Mouse (Mus musculus) left cerebral cortex, adult 18-20 months (tissue): ENCODE results near the gene Olfr1279. TPM values are rescaled to one million over a fixed set of nuclear protein-coding genes. Genes with fewer than 3 reads are reported as not detected.

Experiments used
- DNase-seq, 2 experiments: peaks; one replicate each; pipeline ENCODE4 v3.0.0; 2021 to 2022; ENCODE audit warnings: low spot score in 2 of 2, mixed read lengths in 1 of 2
- long read RNA-seq, 2 experiments: library from polyadenylated mRNA; stranded (forward); transcript quantifications; one replicate each; pipeline ENCODE4 v2.0.0; 2021
- total RNA-seq, 2 experiments: library from RNA; stranded (reverse); gene quantifications; 2 replicates each; pipeline ENCODE4 v1.2.3; 2021

Gene Olfr1279
- total RNA-seq = not detected
- long read RNA-seq, experiment 1 = 0 reads
- long read RNA-seq, experiment 2 = 0 reads

DNA sequence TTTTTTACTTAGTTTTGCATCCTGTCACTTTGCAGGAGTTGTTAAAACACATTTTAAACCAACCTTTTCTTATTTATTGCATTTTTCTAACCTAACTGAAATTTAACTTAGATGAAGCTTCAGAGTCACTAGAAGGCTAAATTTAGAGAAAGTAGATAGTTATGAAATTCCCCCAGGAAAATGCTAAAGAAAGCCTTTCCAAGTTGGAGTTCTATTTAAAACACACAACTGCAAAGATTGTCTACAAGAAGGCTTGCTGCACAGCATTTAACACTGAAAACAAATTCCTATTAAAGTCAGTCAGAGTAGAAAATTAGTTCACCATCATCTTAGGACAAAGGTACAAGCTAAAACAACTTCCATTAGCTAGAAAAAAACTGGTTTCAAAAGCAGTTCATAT is at the start of gene Olfr1279:
Olfr1279 (plus strand) TSS at position 262 of the 400 bp plus-strand sequence.
- no peak for DNase-seq

DNA sequence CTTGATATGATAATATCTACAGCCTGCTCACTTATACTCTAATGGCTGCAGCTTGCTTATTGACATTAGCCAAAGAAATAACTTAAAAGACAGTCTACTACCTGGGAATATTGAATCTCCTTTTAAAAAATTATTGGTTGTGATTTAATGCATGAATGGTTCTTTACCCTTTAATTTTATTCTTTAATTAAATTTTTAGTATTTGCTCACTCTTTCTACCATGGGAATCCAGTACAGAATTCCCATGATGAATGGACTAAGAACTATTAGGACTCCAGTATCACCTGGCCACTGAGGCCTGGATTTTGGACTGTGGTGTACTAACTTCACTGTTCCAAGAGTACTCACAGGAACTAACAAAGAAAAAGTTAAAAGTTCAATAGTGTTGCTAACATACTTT is 46.2 kb upstream of the Olfr1279 start, which contains the start of gene Olfr1276:
Olfr1276 (plus strand) TSS at position 301 of the 400 bp plus-strand sequence.
- no peak for DNase-seq

DNA sequence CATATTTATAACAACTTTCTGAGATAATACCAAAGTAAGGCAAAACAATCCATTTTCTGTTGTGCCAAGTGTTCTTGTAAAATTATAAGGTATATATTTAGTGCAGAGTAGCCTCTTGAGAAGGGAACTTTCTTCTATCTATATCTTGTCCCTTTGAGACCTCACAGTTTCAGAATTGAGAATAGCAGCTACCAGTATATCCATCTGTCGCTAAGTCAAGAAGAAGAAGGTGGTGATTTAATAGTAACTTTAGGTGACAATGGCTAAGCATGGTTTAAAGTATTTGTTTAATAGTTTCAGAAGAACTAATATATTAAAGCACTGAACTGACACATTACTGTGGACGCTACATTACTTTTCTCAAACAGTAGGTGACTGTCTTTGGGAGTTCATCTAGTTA is 26.4 kb upstream of the Olfr1279 start, which contains the start of gene Olfr1277:
Olfr1277 (minus strand) TSS at position 101 of the 400 bp plus-strand sequence.
- no peak for DNase-seq

DNA sequence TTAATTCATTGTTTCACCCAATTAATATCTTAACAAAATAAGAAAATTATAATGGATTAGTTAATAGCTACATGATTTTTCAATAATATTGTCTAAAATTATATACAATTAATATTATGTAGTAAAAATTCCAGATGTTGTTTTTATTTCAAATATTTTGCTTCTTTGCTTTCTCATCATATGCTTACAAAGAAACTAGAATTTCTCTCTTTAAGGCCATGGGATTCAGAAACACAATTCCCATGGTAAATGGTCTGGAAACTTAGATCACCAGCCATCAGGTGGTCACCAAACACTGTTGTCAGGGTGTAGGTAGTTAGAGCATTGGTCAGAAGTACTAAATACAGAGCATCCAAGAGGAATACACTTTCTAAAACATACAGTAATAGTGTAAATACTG is 10.6 kb upstream of the Olfr1279 start, which contains the start of gene Olfr1278:
Olfr1278 (plus strand) TSS at position 301 of the 400 bp plus-strand sequence.
- DNase-seq = no peak

DNA sequence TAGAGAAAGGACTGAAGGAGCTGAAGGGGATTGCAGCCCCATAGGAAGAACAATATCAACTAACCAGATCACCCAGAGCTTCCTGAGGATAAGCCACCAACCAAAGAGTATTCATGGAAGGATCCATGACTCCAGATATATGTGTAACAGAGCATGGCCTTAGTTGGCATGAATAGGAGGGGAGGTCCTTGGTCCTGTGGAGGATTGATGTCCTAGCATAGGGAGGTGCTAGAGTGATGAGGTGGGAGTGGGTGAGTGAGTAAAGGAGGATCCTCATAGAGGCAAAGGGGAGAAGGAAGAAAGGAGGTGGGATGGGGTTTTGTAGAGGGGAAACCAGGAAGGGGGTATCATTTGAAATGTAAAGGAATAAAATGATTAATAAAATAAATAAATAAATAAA is 1.9 kb upstream of the Olfr1279 start:
- DNase-seq = no peak

DNA sequence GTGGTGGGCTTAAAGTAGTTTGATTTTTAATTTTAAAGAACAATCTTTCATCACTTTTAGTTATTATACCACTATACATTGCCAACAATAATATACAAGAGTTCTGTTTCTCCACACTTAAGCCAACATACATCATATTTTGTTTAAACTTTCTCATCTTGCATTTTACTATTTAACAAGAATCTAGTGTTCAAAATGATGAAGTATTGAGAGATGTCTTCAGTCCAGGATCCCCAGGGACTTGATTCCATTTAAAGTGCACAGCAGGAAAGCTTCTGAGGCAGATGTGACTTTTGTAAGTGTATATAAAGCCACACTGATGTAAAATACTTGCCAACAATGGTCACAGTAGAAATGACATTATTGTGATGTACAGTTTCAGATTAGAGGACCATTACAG is 13.3 kb downstream of the Olfr1279 start, which contains the start of gene Olfr1280:
Olfr1280 (plus strand) TSS at position 301 of the 400 bp plus-strand sequence.
- DNase-seq = no peak

DNA sequence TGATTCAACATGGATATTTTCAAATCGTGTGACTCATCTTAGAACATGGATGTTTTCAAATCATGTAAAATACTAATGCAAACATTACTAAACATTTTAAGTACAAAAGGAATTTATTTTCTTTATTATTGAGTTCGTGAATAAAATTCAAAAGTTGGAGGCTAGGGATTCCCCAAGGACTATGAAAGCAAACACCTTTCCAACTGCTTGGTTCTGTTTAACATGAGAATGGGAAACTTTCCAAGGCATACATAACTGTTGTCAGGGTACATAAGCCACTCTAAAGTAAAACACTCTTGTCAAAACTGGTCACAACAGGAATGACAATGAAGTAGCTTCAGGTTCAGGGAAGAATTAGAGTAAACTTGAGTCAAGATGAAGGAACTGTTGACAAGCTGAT is 25.8 kb downstream of the Olfr1279 start, which contains the start of gene Olfr1281:
Olfr1281 (plus strand) TSS at position 301 of the 400 bp plus-strand sequence.
- no peak for DNase-seq

DNA sequence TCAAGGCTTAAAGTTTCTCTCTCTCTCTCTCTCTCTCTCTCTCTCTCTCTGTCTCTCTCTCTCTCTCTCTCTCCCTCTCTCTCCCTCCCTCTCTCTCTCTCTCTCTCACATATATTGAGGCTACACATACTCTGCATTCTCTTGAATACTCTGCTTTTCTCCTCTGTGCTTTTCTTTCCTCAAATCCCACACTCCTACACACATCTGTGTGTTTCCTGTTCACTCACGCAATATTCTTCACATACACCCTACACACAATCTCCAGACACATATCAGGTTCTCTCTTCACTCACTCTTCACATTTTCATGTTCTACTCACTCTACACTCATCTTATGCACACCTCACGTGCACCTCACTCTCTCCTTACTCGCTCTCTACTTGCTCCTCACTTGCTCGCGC is 33.3 kb downstream of the Olfr1279 start:
- DNase-seq = peak in 1 of 2 experiments; percentile 2

DNA sequence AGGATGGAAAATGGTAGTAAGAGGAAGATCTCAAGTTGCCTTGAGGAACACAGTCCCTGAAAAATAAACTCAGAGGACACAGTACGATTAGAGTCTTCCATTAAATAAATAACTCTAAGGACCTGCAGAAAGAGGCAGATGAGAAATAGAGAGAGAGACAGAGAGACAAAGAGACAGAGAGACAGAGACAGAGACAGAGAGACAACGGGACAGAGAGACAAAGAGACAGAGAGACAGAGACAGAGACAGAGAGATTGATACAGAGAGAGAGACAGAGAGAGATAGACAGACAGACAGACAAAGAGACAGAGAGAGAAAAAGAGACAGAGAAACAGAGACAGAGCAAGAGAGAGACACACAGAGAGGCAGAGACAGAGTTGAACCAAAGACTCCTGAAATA is 35.5 kb downstream of the Olfr1279 start, which contains the start of gene Olfr1282:
Olfr1282 (minus strand) TSS at position 101 of the 400 bp plus-strand sequence.
- DNase-seq = no peak

Other genes with a start within 250 kb of the Olfr1279 start
- not detected for gene Gm13941, start 194.7 kb upstream of the Olfr1279 start, total RNA-seq
- not detected for gene Gm15130, start 147.7 kb upstream of the Olfr1279 start, total RNA-seq
- not detected for gene 4930430A15Rik, start 71.0 kb upstream of the Olfr1279 start, total RNA-seq
- gene Olfr1275, start 65.3 kb upstream of the Olfr1279 start, total RNA-seq = not detected
- not detected for gene Olfr1276, start 46.1 kb upstream of the Olfr1279 start, total RNA-seq
- gene Olfr1277, start 26.5 kb upstream of the Olfr1279 start, total RNA-seq = not detected
- gene Olfr1278, start 10.5 kb upstream of the Olfr1279 start, total RNA-seq = not detected
- not detected for gene Olfr1280, start 13.4 kb downstream of the Olfr1279 start, total RNA-seq
- gene Olfr1281, start 25.9 kb downstream of the Olfr1279 start, total RNA-seq = not detected
- not detected for gene Olfr1282, start 35.4 kb downstream of the Olfr1279 start, total RNA-seq
- not detected for gene Olfr1283, start 66.2 kb downstream of the Olfr1279 start, total RNA-seq
- not detected for gene Olfr1284, start 74.9 kb downstream of the Olfr1279 start, total RNA-seq
- not detected for gene Olfr1286, start 122.5 kb downstream of the Olfr1279 start, total RNA-seq
- gene Olfr1287, start 148.5 kb downstream of the Olfr1279 start, total RNA-seq = not detected
- gene Olfr1288, start 173.5 kb downstream of the Olfr1279 start, total RNA-seq = not detected
- gene Olfr1289, start 180.2 kb downstream of the Olfr1279 start, total RNA-seq = not detected
- not detected for gene Olfr1290, start 193.2 kb downstream of the Olfr1279 start, total RNA-seq
- not detected for gene Olfr1291-ps1, start 196.5 kb downstream of the Olfr1279 start, total RNA-seq
- gene Olfr1293-ps, start 224.6 kb downstream of the Olfr1279 start, total RNA-seq = not detected
- not detected for gene Olfr1294, start 239.7 kb downstream of the Olfr1279 start, total RNA-seq